8 mouse cellular contexts compared by ENCODE assay signal in genomic region chr4:40269430-40270032, GRCm38 (mm10). TPM values are rescaled to one million over a fixed set of nuclear protein-coding genes. Genes with fewer than 3 reads are reported as not detected.
DNase-seq lines count a peak whose midpoint lies in the region; ATAC-seq lines count a peak whose summit lies in the region.

Gene Smim27, plus strand, starts transcription at chr4:40269579.
Gene Topors, minus strand, starts transcription at chr4:40269850.

- under 1% methylated on average over 38 of the region's 38 CpGs for WGBS in heart, embryonic 13.5 days
- under 1% methylated on average over 38 of the region's 38 CpGs for WGBS in liver, embryonic 12.5 days (ENCODE audit: insufficient replicate concordance)
- under 1% methylated on average over 38 of the region's 38 CpGs for WGBS in stomach, embryonic 15.5 days

- H3K4me2 ChIP-seq in heart, embryonic 13.5 days: peak within 1 kb of the TSS; percentile 98
- peak within 1 kb of the TSS; percentile 92 for H3K4me2 ChIP-seq in liver, embryonic 12.5 days
- H3K4me2 ChIP-seq in stomach, embryonic 15.5 days: peak within 1 kb of the TSS; percentile 95

- peak within 1 kb of the TSS; percentile 92 for H3K4me3 ChIP-seq in brown adipose tissue, adult 24 weeks (ENCODE audit: insufficient read depth, low read depth, low read length)
- H3K4me3 ChIP-seq in heart, embryonic 13.5 days: peak within 1 kb of the TSS; percentile 89
- H3K4me3 ChIP-seq in liver, embryonic 12.5 days: peak within 1 kb of the TSS; percentile 82
- peak within 1 kb of the TSS; percentile 70 for H3K4me3 ChIP-seq in stomach, embryonic 15.5 days (replicated peaks)

- DNase-seq in CD4-positive, CD25-positive, alpha-beta regulatory T cell, adult 2 months (ENCODE audit: low read depth, low spot score): peak; percentile 96
- peak; percentile 70 for DNase-seq in fat pad, adult 2 months (ENCODE audit: extremely low read depth, low read depth, low spot score)
- DNase-seq in kidney, postnatal 10 days: peak; percentile 97
- DNase-seq in natural killer cell, adult 2 months (ENCODE audit: low spot score in 2 of 2): peak; percentile 85 to 90

- H3K27ac ChIP-seq in brown adipose tissue, adult 24 weeks (replicated peaks; ENCODE audit: low read depth, low read length): peak within 1 kb of the TSS; percentile 93
- peak within 1 kb of the TSS; percentile 99 for H3K27ac ChIP-seq in heart, embryonic 13.5 days (replicated peaks)
- peak within 1 kb of the TSS; percentile 95 for H3K27ac ChIP-seq in liver, embryonic 12.5 days
- peak within 1 kb of the TSS; percentile 99 for H3K27ac ChIP-seq in stomach, embryonic 15.5 days

- H3K36me3 ChIP-seq in heart, embryonic 13.5 days: peaks cover 66% of the 10 kb centered on the region
- H3K36me3 ChIP-seq in liver, embryonic 12.5 days: peaks cover 48% of the 10 kb centered on the region
- peaks cover 11% of the 10 kb centered on the region; the same call in 1 of the 2 replicates for H3K36me3 ChIP-seq in stomach, embryonic 15.5 days

- ATAC-seq in heart, embryonic 13.5 days (ENCODE audit: extremely low read depth, insufficient number of reproducible peaks, low FRiP score, low TSS enrichment): peak; percentile 94
- peak; percentile 93 for ATAC-seq in liver, embryonic 12.5 days
- peak; percentile 96 for ATAC-seq in stomach, embryonic 15.5 days (ENCODE audit: insufficient read depth, low FRiP score, low read depth)

- H3K27me3 ChIP-seq in heart, embryonic 13.5 days (replicated peaks): no peaks in the 10 kb centered on the region
- no peaks in the 10 kb centered on the region for H3K27me3 ChIP-seq in liver, embryonic 12.5 days (replicated peaks)
- no peaks in the 10 kb centered on the region for H3K27me3 ChIP-seq in stomach, embryonic 15.5 days (replicated peaks)

- peak within 1 kb of the TSS; percentile 97 for H3K9ac ChIP-seq in heart, embryonic 13.5 days
- peak within 1 kb of the TSS; percentile 87 for H3K9ac ChIP-seq in liver, embryonic 12.5 days
- H3K9ac ChIP-seq in stomach, embryonic 15.5 days: peak within 1 kb of the TSS; percentile 63

- no peaks in the 10 kb centered on the region for H3K9me3 ChIP-seq in heart, embryonic 13.5 days
- H3K9me3 ChIP-seq in liver, embryonic 12.5 days (replicated peaks): no peaks in the 10 kb centered on the region
- no peaks in the 10 kb centered on the region for H3K9me3 ChIP-seq in stomach, embryonic 15.5 days

- peaks cover 6% of the 10 kb centered on the region; the same call in 1 of the 2 replicates for H3K4me1 ChIP-seq in brown adipose tissue, adult 24 weeks (ENCODE audit: control insufficient read depth, insufficient read depth, insufficient read length, low read length)
- H3K4me1 ChIP-seq in heart, embryonic 13.5 days: peaks cover 39% of the 10 kb centered on the region
- H3K4me1 ChIP-seq in liver, embryonic 12.5 days: peaks cover 41% of the 10 kb centered on the region
- peaks cover 24% of the 10 kb centered on the region for H3K4me1 ChIP-seq in stomach, embryonic 15.5 days

RNA-seq across cellular contexts. Expression of gene Smim27, which starts in this region (rescaled TPM):
- 44.7 and 52.6 TPM in 2 replicates for polyA plus RNA-seq in brown adipose tissue, adult 24 weeks (2012; ENCODE audit: insufficient read depth, insufficient read length, missing spikeins)
- polyA plus RNA-seq in heart, embryonic 13.5 days (2015; fragmentation: Nextera tagmentation; extraction: Ambion mirVana): 28.9 and 38.1 TPM in 2 replicates
- polyA plus RNA-seq in liver, embryonic 12.5 days (2016; fragmentation: Nextera tagmentation; extraction: Ambion mirVana): 21.5 and 23.9 TPM in 2 replicates
- polyA plus RNA-seq in stomach, embryonic 15.5 days (2015; fragmentation: Nextera tagmentation; extraction: Ambion mirVana): 29.1 and 53.0 TPM in 2 replicates

RNA-seq across cellular contexts. Expression of gene Topors, which starts in this region (rescaled TPM):
- 10.1 and 13.4 TPM in 2 replicates for polyA plus RNA-seq in brown adipose tissue, adult 24 weeks (2012; ENCODE audit: insufficient read depth, insufficient read length, missing spikeins)
- polyA plus RNA-seq in heart, embryonic 13.5 days (2015; fragmentation: Nextera tagmentation; extraction: Ambion mirVana): 26.7 and 27.2 TPM in 2 replicates
- polyA plus RNA-seq in liver, embryonic 12.5 days (2016; fragmentation: Nextera tagmentation; extraction: Ambion mirVana): 26.5 and 26.7 TPM in 2 replicates
- polyA plus RNA-seq in stomach, embryonic 15.5 days (2015; fragmentation: Nextera tagmentation; extraction: Ambion mirVana): 39.5 and 41.8 TPM in 2 replicates

Comparison
In these comparisons a context has a peak if more than half of its experiments do, and no peak if none do; other contexts are left out.
1. Peak in every context shown above with its lines: DNase-seq, ATAC-seq, H3K4me3 ChIP-seq and H3K27ac ChIP-seq.